Mouse (Mus musculus) E14TG2a.4 (cell line): ENCODE measurements around the gene Tedc2.

Experiments
- H3K27me3 ChIP-seq: 2 replicates; pipeline ENCODE4 v1.6.1; 2014; ENCODE audit warnings: low read length, control low read depth; ENCODE audit not compliant: insufficient read depth
- H3K36me3 ChIP-seq: 2 replicates; pipeline ENCODE4 v1.6.1; 2014; ENCODE audit warnings: low read length, control low read depth; ENCODE audit not compliant: insufficient read depth
- H3K4me1 ChIP-seq: replicated peaks from 2 replicates; pipeline ENCODE4 v1.6.1; 2014; ENCODE audit warnings: low read depth, low read length, control low read depth
- H3K4me3 ChIP-seq: replicated peaks from 2 replicates; pipeline ENCODE4 v1.5.1; 2014; ENCODE audit warnings: mild to moderate bottlenecking, low read length
- H3K9me3 ChIP-seq: 2 replicates; pipeline ENCODE4 v1.6.1; 2014; ENCODE audit warnings: low read length, control low read depth
- CTCF ChIP-seq: conservative IDR thresholded peaks from 2 replicates; pipeline ENCODE4 v1.5.1; 2014; ENCODE audit warnings: low read length
- NANOG ChIP-seq: IDR thresholded peaks from 2 replicates; pipeline ENCODE4 v1.6.1; 2014; ENCODE audit warnings: borderline replicate concordance, low read length, mixed read lengths
- POU5F1 ChIP-seq: IDR thresholded peaks from 2 replicates; pipeline ENCODE4 v1.6.1; 2014; ENCODE audit warnings: low read length, borderline replicate concordance

The Tedc2 gene

DNA sequence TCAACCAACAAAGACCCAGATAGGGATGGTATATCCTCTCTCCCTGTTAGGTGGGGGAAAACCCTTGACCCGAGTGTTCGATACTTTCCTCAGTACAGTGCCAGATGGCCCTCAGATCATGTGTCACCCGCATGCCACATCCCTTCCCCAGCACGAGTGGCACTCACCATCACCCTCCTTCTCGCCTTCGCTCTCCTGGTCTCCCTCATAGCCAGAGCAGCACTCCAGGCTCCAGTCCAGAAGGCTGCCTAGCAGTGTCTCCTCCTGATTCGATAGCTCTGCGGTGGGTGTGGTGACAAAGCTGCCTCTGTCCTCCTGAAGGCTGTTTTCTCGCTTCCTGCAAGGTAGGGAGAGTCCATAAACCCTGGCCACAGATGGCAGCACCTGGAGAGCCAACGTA is 4.1 kb upstream of the Tedc2 start:
- H3K36me3 ChIP-seq = peaks cover 73% of the 10 kb centered on the region
- H3K4me1 ChIP-seq = peaks cover 60% of the 10 kb centered on the region
- no peaks in the 10 kb centered on the region for H3K9me3 ChIP-seq
- no peaks in the 10 kb centered on the region for H3K27me3 ChIP-seq
- no peak overlapping the region for H3K4me3 ChIP-seq
- no peak for TF ChIP-seq NANOG
- no peak for TF ChIP-seq CTCF
- TF ChIP-seq POU5F1 = no peak

DNA sequence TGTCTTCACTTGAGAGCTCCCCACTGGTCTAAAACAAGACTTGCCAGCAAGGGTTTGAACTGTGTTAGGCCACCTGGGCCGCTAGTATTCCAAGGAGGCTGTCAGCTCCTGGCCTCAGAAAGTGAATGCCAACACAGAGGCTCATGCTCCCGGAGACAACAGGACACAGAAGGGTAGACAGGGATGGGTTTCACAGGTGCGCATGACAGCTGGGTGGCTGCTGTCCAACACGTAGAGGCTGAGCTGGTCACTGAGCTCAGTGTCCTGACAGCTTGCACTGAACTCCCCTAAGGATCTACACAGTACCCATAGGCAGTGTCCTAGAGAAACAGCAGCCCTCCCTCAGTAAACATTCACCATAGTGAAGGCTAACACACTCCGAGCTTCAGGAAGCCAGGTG is 2.9 kb upstream of the Tedc2 start:
- Histone ChIP-seq H3K27me3 (no peaks in the 10 kb centered on the region), H3K36me3 (peaks cover 72% of the 10 kb centered on the region)

DNA sequence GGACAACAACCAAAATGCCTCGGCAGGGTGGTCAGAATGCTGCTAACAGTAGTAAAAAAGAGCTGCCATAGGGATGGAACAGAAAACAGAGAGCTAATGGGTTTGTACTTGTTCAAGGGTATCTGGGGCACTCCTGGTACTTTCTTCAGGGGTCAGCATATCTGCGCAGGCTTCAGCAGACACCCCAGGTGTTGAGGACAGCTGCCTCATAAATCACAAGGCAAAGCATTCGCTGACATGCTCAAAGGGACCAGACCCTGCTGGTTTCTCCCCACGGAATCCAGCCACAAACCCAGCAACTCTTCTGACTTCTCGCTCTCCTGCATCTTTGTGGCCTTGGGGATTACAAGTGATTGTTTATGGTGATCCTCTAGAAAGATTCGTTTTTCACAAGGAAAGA is 2.0 kb upstream of the Tedc2 start:
- TF ChIP-seq POU5F1 = no peak
- no peak for TF ChIP-seq NANOG
- no peak for TF ChIP-seq CTCF

More for the DNA sequence above, 2.9 kb upstream of the Tedc2 start:
- TF ChIP-seq NANOG (no peak), CTCF (no peak), POU5F1 (no peak)
- H3K4me1 ChIP-seq = peaks cover 66% of the 10 kb centered on the region
- no peaks in the 10 kb centered on the region for H3K9me3 ChIP-seq
- H3K4me3 ChIP-seq = no peak overlapping the region

DNA sequence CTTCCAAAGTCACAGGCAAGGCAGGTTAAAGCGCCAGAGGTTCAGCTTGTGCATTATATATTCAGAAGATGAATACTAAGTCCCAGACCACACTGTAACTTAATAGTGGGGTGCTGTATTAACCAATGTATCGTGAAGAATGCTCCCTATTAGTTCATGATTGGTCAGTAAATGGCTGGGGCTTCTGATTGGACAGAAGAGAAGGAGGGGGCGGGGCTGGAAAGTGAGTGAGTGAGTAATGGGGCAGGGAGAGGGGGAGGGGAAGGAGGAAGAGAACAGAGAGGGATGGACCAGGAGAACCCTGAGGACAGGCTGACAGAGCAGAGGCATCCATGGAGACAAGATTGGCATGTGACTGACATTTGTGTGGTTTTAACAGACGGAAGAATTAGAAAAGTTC is 3.8 kb downstream of the Tedc2 start:
- peaks cover 49% of the 10 kb centered on the region for H3K36me3 ChIP-seq
- no peak overlapping the region for H3K4me3 ChIP-seq
- H3K4me1 ChIP-seq = peaks cover 64% of the 10 kb centered on the region
- H3K27me3 ChIP-seq = peaks cover 14% of the 10 kb centered on the region
- no peak for TF ChIP-seq POU5F1
- TF ChIP-seq CTCF = no peak
- no peak for TF ChIP-seq NANOG
- no peaks in the 10 kb centered on the region for H3K9me3 ChIP-seq

More for the DNA sequence above, 2.0 kb upstream of the Tedc2 start:
- Histone ChIP-seq H3K4me1 (peaks cover 66% of the 10 kb centered on the region), H3K9me3 (no peaks in the 10 kb centered on the region), H3K36me3 (peaks cover 74% of the 10 kb centered on the region), H3K27me3 (no peaks in the 10 kb centered on the region), H3K4me3 (no peak overlapping the region)

DNA sequence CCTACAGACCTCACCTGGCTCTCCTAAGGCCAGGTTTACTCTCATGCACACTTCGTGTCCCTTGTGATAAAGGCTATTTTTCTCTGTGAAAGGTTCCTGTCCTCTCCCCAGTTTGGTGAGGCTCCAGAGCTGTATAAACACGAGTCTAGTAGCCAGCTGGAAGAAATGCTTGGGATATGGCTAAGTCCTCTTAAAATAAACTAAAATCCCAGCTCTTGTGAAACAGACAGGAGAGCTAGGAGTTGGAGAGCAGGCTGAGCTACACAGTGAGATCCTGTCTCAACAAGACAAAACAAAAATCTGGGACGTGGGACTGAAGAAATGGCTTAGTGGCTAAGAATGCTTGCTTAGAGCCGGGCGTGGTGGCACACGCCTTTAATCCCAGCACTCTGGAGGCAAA is 7.5 kb downstream of the Tedc2 start:
- H3K4me1 ChIP-seq = peaks cover 75% of the 10 kb centered on the region
- no peak overlapping the region for H3K4me3 ChIP-seq
- H3K9me3 ChIP-seq = no peaks in the 10 kb centered on the region
- no peak for TF ChIP-seq POU5F1
- no peak for TF ChIP-seq NANOG
- no peak for TF ChIP-seq CTCF
- H3K36me3 ChIP-seq = peaks cover 37% of the 10 kb centered on the region
- H3K27me3 ChIP-seq = peaks cover 48% of the 10 kb centered on the region

DNA sequence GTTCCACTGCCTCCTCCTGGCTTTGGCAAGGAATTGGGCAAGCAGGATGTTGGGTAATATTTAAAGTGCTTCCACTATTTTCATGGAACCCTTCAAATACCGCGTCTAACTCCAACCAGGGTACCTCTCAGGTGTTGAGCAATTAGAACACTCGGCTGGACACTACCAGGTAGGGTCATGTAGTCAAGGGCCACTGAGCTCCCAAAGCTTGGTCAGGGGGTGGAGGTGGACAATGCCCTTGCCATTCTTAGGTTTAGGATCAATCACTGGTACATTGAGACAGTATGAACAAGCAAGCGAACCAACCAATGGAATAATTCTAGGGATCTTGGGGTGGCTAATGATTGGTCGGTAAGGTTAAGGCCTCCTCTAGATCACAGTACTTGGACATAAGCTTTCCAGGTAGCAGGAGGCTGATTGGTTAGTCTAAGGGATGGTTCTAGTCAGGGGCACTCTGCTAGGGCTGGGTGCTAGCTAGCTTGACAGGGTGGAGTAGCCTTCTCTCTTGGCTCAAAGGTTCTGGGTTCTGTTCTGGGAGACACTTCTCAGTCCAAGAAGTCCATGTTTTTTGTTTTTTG is 8.1 kb downstream of the Tedc2 start:
- H3K36me3 ChIP-seq = peaks cover 31% of the 10 kb centered on the region
- TF ChIP-seq NANOG = no peak
- no peak; the same call in 1 of the 2 replicates for TF ChIP-seq CTCF

DNA sequence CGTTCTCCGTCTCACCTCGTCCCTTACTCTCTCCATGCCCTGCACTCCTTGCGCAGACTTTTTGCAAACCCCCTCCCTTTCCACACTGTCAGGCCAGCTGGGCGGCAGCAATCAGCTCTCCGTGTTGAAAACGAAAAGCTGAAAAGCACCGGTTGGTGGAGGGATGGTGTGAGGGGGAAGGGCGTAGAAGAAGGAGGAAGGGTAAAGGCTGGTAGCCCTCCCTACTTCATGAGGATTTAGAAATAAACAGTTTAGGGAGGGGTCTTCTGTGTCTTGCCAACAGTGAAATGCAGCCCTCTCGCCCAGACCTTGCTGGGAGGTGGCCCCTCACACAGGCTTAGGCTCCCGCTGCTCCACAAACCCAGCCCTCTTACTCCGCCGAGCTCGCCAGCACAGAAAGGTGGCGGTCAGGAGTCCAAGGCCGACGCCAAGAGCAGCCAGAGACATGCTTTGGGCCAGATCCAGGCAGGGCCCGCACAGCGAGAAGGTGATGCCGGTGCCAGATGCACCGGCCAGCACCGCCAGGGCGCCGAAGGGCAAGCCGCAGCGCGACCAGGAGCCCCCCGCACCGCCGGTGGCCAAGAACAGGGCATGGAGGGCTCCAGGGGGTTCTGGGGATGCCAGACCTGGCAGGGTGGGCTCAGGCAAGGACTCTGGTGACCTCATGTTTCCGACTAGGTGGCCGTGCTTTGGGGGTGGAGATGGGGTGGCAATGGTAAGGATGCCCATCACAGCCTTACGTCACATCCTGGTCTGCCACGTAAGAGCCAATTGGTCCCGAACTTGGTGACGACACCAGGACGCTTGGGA is 8.8 kb downstream of the Tedc2 start:
- no peaks in the 10 kb centered on the region for H3K9me3 ChIP-seq
- peaks cover 77% of the 10 kb centered on the region for H3K4me1 ChIP-seq
- H3K4me3 ChIP-seq = peak overlapping the region; percentile 81
- TF ChIP-seq POU5F1 = no peak
- no peak for TF ChIP-seq CTCF
- TF ChIP-seq NANOG = no peak
- H3K36me3 ChIP-seq = peaks cover 26% of the 10 kb centered on the region
- peaks cover 61% of the 10 kb centered on the region for H3K27me3 ChIP-seq

More for the DNA sequence above, 8.1 kb downstream of the Tedc2 start:
- H3K9me3 ChIP-seq = no peaks in the 10 kb centered on the region
- peak overlapping the region; percentile 81 for H3K4me3 ChIP-seq
- H3K27me3 ChIP-seq = peaks cover 54% of the 10 kb centered on the region
- H3K4me1 ChIP-seq = peaks cover 76% of the 10 kb centered on the region

DNA sequence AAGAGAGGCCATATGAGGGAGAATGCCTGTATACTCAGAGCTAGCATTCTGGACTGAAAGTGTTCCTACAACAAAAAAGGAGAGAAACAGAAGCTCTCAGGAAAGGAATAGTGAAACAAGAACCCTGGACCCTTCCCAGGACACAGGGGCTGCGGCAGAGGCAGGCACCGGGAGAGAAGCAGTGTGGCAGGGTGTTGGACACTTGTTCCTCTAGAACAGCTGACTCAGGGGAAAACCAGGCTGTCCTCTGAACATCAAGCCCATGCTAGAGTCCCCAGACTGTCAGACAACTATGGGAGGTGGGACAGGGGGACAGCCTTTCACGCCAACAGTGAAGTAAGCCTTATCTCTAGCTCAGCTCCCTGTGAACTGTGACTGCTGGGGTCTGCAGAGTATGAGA is 10.1 kb downstream of the Tedc2 start:
- Histone ChIP-seq H3K4me3 (peak overlapping the region; percentile 81; the same call in 1 of the 2 replicates), H3K27me3 (peaks cover 74% of the 10 kb centered on the region), H3K4me1 (peaks cover 74% of the 10 kb centered on the region), H3K36me3 (peaks cover 13% of the 10 kb centered on the region), H3K9me3 (no peaks in the 10 kb centered on the region)
- TF ChIP-seq NANOG (no peak), POU5F1 (no peak), CTCF (no peak)
